Mouse (Mus musculus) kidney, adult 18-20 months (tissue): ENCODE data around the gene Wfdc13.
A peak's percentile ranks its signal among the peaks of the same experiment; 100 is the strongest.

Experiments used
- DNase-seq: peaks from one replicate; pipeline ENCODE4 v3.0.0; 2021

Gene Wfdc13

DNA sequence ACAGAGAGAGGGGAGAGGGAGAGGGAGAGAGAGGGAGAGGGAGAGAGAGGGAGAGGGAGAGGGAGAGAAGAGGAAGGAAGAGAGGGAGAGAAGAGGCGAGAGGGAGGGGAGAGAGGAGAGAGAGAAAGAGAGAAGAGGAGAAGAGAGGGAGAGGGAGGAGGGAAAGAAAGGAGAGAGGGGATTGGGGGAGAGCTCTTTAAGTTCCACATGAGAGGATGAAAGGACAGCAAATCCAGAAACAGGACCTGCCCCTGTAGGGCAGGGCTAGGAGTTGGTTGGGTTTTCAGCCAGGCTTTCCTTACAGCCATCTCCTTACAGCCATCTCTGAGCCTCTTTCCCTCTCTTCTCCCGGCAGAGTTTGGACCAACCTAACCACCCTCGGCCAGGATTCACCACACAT is at the start of gene Wfdc13:
Wfdc13 (plus strand) TSS at position 301 of the 400 bp plus-strand sequence.
- no peak for DNase-seq

GRCm38 (mm10) chr2:164635266-164635665 is 49.6 kb upstream of the Wfdc13 start:
- no peak for DNase-seq

- DNase-seq = no peak
Observed at GRCm38 (mm10) chr2:164638696-164639095, 46.2 kb upstream of the Wfdc13 start, which contains the start of gene Wfdc16. Gene Wfdc16 (minus strand): TSS chr2:164638796.

DNA sequence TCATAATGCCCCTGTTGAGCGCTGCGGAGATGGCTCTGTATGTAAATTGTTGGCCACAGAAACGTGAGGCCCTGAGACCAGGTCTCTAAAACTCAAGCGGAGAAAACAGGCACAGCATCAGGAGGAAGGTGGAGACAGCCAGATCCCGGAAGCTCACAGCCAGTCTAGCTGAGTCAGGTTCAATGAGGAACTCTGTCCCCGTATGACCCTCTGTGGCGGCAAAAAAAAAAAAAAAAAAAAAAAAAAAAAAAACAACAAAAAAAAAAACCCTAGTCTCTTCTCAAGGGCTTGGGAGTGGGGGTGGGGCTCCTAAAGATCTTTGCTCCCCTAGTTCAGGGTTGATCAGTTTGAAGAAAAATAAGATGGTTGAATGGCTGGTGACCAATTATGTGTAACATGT is 43.8 kb upstream of the Wfdc13 start:
- DNase-seq = peak; percentile 31

GRCm38 (mm10) chr2:164641881-164642673 is 42.8 kb upstream of the Wfdc13 start:
- no peak for DNase-seq

GRCm38 (mm10) chr2:164655858-164656257 is 29.0 kb upstream of the Wfdc13 start, which contains the start of gene Wfdc10:
Gene Wfdc10 (plus strand): TSS chr2:164656046.
- DNase-seq = peak; percentile 58

DNA sequence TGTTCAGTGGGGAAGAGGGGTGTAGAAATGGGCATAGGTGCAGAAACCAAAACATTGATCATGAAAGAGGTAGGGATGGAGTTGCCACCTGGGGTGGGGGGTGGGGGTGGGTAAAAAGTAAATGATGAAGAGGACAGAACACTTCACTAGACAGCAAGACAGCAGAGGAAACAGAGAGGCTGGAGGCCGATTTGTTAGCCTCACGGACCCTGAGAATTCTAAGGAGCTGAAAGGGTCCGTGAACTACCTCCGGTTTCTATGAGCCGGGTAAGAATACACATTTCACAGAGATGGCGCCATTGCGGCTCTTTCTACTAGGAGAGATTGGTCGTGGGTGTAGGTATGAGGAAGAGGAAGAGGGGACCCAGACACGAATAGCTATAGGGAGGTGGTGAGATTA is 28.4 kb upstream of the Wfdc13 start, which contains the start of gene Wfdc9:
Wfdc9 (minus strand) TSS at position 101 of the 400 bp plus-strand sequence.
- no peak for DNase-seq

DNA sequence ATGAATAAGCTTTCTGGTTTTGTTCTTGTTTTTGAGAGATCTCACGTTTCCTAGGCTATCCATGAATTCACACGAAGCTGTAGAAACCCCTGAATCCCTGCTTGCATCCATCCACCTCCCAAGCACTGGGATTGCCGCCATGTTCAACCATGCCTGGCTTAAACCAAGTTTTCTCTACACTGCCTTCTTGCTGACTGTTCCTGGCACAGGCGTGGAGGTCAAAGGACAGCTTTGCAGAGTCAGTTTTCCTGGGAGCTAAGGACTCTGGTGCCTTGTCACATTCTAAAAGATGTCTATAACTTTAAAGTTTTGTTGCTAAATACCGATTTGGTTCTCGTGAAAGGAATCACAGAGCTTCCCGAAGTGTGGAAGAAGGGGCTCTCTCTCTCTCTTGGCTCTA is 20.1 kb upstream of the Wfdc13 start:
- DNase-seq = peak; percentile 28

DNA sequence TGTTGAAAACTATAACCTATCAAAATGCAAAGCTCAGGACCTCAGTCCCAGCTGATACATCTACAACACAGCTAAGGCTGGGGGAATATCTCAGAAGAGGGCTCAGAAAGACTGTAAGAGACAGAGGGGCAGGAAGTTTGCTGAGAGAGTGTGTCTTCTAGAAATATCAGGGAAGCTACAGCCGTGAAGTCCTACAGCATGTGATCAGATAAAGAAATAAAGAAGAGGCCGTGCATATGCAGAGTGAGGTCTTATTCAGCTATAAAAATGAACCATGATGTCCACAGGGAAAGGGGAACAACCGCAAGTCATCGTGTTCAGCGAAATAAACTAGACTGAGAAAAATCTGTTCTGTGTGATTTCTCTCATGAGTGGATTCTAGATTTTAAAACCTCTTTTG is 14.6 kb upstream of the Wfdc13 start:
- DNase-seq = no peak

- DNase-seq = no peak
Observed at GRCm38 (mm10) chr2:164670938-164671337, 14.0 kb upstream of the Wfdc13 start.

- DNase-seq = no peak
Observed at GRCm38 (mm10) chr2:164673987-164674386, 10.9 kb upstream of the Wfdc13 start, which contains the start of gene Wfdc11. Gene Wfdc11 (minus strand): TSS chr2:164674087.

DNA sequence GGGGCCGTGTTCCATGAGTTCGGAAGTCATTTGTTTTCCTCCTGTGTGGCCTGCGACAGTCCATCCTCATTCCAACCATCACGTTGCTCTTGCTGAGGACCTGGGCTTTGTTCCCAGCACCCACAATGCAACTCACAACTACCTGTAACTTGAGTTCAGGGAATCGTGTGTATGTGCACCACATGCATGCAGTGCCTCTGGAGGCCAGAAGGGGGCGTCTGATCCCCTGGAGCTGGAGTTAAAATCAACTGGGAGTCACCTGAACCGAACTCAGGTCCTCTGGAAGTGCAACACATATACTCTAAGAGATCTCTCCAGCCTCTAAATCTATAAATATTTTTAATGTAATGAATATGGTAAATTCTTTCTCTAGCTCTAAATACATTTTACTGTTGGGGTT is 8.8 kb upstream of the Wfdc13 start:
- DNase-seq = no peak

- no peak for DNase-seq
Observed at GRCm38 (mm10) chr2:164676916-164677685, 7.8 kb upstream of the Wfdc13 start.

- peak; percentile 79 for DNase-seq
Observed at GRCm38 (mm10) chr2:164678848-164679625, 5.9 kb upstream of the Wfdc13 start.

GRCm38 (mm10) chr2:164679906-164680305 is 5.0 kb upstream of the Wfdc13 start:
- DNase-seq = no peak

- no peak for DNase-seq
Observed at GRCm38 (mm10) chr2:164698201-164698600, 13.3 kb downstream of the Wfdc13 start, which contains the start of gene Spint4. Gene Spint4 (plus strand): TSS chr2:164698501.

DNA sequence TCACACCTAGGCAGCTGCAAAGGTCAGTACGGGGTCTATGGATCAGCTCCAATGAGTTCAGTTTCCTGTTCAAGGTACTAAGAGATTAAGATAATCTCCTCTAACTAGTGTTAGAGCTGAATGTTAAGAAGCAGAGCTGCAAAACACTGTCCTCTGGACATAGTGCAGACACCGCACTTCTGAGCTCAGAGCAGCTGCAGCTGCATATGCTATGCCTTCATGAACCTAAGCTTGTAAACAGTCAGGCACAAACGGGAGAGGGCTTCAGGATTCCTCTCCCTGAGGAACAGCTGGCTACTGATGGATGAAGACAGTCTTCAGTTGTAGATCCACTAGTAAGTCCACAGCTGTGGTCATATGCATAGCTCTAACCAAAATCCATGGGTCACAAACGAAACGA is 16.1 kb downstream of the Wfdc13 start:
- DNase-seq = no peak

DNA sequence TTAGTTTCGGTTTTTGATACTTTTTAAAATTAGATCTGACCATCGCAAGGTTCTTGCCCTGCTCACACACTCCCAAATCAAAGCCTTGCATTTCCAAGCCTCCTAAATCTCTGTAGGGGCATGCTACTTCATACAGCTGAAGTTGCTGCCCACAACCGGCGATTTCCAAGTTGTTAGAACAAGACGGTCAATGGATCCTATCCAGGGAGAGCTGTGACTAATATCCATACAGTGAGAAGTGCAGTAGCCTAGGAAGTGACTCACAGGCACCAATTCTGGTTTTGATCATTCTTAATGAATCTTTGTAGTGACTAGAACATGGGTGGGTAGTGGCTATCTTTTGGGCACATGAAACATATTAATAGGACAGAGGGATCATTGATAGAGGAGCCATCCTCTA is 16.9 kb downstream of the Wfdc13 start:
- no peak for DNase-seq

DNA sequence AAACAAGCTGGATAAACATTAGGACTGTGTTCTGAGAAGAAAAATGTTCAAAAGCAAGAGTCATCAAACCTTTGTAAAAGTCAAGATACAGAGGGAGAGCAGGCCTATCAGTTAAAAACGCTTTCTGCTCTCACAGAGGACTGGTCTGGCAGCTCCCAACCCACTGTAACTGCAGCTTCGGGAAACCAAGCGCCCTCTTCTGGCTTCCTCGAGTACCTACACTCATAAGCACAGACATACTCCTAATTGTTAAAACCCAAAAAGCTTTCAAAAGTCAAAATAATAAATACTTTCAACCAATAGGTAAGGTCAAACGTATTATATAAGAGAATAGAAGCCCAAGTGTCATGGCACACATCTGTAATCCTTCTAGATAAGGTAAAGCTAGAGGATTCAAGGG is 19.3 kb downstream of the Wfdc13 start:
- no peak for DNase-seq

- no peak for DNase-seq
Observed at GRCm38 (mm10) chr2:164705328-164705727, 20.4 kb downstream of the Wfdc13 start.

- DNase-seq = no peak
Observed at GRCm38 (mm10) chr2:164705991-164706390, 21.1 kb downstream of the Wfdc13 start.

DNA sequence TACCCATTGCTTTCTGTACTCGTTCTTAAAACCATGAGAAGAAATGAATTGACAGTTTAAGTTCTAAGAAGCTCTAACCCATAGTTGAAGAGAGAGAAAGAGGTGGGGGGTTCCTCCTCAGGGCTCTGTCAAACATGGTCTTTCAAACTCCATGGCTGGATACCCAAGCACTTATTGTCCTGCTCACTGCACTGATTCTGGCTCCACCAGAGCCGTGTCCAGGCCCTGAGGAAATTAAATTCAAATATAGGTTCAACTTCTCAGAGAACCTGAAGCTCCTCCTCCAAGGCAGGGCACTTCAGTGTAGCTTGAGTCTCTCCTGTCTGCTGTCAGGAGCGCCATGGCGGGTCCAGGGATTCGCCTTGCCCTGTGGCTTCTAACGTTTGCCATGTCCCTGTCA is 30.1 kb downstream of the Wfdc13 start, which contains the start of gene Spint5:
Spint5 (plus strand) TSS at position 301 of the 400 bp plus-strand sequence.
- no peak for DNase-seq
